Mouse (Mus musculus): ENCODE data around the gene Wbp4.
"Not testable (repeated sequence)": the region's sequence is repeated elsewhere in the genome, so short reads cannot be mapped to it uniquely, and the experiment has no call there.

The Wbp4 gene

GRCm38 (mm10) chr14:79481339-79482151, at the start of gene Wbp4:
Gene Wbp4, minus strand, starts transcription at chr14:79481520.
- DNase-seq: peak; percentile 98 to 99

- DNase-seq: no peak
Measured at GRCm38 (mm10) chr14:79530761-79531160, 49.4 kb upstream of the Wbp4 start.

- DNase-seq: no peak
Measured at GRCm38 (mm10) chr14:79529581-79530554, 48.5 kb upstream of the Wbp4 start.

GRCm38 (mm10) chr14:79527704-79528103, 46.4 kb upstream of the Wbp4 start:
- no peak for DNase-seq

GRCm38 (mm10) chr14:79526106-79526505, 44.8 kb upstream of the Wbp4 start:
- not testable (repeated sequence) for DNase-seq

GRCm38 (mm10) chr14:79522387-79522786, 41.1 kb upstream of the Wbp4 start:
- no peak for DNase-seq

GRCm38 (mm10) chr14:79521471-79522117, 40.3 kb upstream of the Wbp4 start:
- no peak for DNase-seq

GRCm38 (mm10) chr14:79521056-79521455, 39.7 kb upstream of the Wbp4 start:
- DNase-seq: no peak

- no peak for DNase-seq
Measured at GRCm38 (mm10) chr14:79520612-79521011, 39.3 kb upstream of the Wbp4 start.

GRCm38 (mm10) chr14:79519663-79519975, 38.3 kb upstream of the Wbp4 start:
- DNase-seq: no peak

GRCm38 (mm10) chr14:79518761-79519662, 37.7 kb upstream of the Wbp4 start:
- no peak for DNase-seq

GRCm38 (mm10) chr14:79518123-79518522, 36.8 kb upstream of the Wbp4 start:
- no peak for DNase-seq

- no peak for DNase-seq
Measured at GRCm38 (mm10) chr14:79517185-79517740, 35.9 kb upstream of the Wbp4 start.

- no peak for DNase-seq
Measured at GRCm38 (mm10) chr14:79516751-79517150, 35.4 kb upstream of the Wbp4 start.

GRCm38 (mm10) chr14:79516243-79516610, 34.9 kb upstream of the Wbp4 start:
- no peak for DNase-seq

GRCm38 (mm10) chr14:79515511-79516242, 34.4 kb upstream of the Wbp4 start:
- DNase-seq: no peak

GRCm38 (mm10) chr14:79515100-79515499, 33.8 kb upstream of the Wbp4 start:
- no peak for DNase-seq

- no peak for DNase-seq
Measured at GRCm38 (mm10) chr14:79513951-79514350, 32.6 kb upstream of the Wbp4 start.

GRCm38 (mm10) chr14:79511521-79511920, 30.2 kb upstream of the Wbp4 start:
- DNase-seq: no peak

GRCm38 (mm10) chr14:79508662-79509305, 27.5 kb upstream of the Wbp4 start:
- no peak for DNase-seq

GRCm38 (mm10) chr14:79507846-79508245, 26.5 kb upstream of the Wbp4 start:
- no peak for DNase-seq

Measured in cerebellum, postnatal 14 days (tissue).